Mouse (Mus musculus): ENCODE data around the gene Setdb1. TPM values are rescaled to one million over a fixed set of nuclear protein-coding genes. Genes with fewer than 3 reads are reported as not detected.
A peak's percentile ranks its signal among the peaks of the same experiment; 100 is the strongest.

Gene Setdb1
- total and polyA plus RNA-seq, 3 experiments: 101 to 116 TPM; not detected in 1

GRCm38 (mm10) chr3:95295321-95296102 is 61.5 kb downstream of the Setdb1 start:
- Histone ChIP-seq H3K4me1 (ENCODE audit: control insufficient read depth in 1 of 2, insufficient read depth in 2 of 2, low read length in 2 of 2) (peaks cover 6 to 17% of the 10 kb centered on the region in 2 experiments; a peak in 3 of 4 replicates), H3K9ac (ENCODE audit: control insufficient read depth, low read depth, low read length, poor library complexity, severe bottlenecking) (no peak overlapping the region), H3K27me3 (ENCODE audit: control insufficient read depth in 1 of 2, insufficient read depth in 2 of 2, low read length in 2 of 2) (no peaks in the 10 kb centered on the region)

GRCm38 (mm10) chr3:95294718-95295117 is 62.3 kb downstream of the Setdb1 start:
- TF ChIP-seq MYC (IDR thresholded peaks at IDR 0.05; ENCODE audit: low read depth, low read length): no peak
- TF ChIP-seq CHD2 (IDR thresholded peaks at IDR 0.05; ENCODE audit: low read length): no peak
- no peak for TF ChIP-seq MXI1 (IDR thresholded peaks at IDR 0.05; ENCODE audit: low read depth, low read length)
- no peak for TF ChIP-seq GATA1 (IDR thresholded peaks at IDR 0.05; ENCODE audit: low read depth, low read length)
- TF ChIP-seq MAX (IDR thresholded peaks at IDR 0.05; ENCODE audit: low read length): no peak
- no peak for TF ChIP-seq ZC3H11A (IDR thresholded peaks at IDR 0.05; ENCODE audit: low read depth, low read length)
- no peak for TF ChIP-seq SIN3A (IDR thresholded peaks at IDR 0.05; ENCODE audit: low read length)
- TF ChIP-seq MAFK (IDR thresholded peaks at IDR 0.05; ENCODE audit: borderline replicate concordance, low read depth, low read length): no peak
- no peak for TF ChIP-seq ZNF384 (IDR thresholded peaks at IDR 0.05; ENCODE audit: low read depth, low read length)
- TF ChIP-seq USF2 (IDR thresholded peaks at IDR 0.05; ENCODE audit: borderline replicate concordance in 1 of 2, insufficient read depth in 1 of 2, low read depth in 1 of 2, low read length in 2 of 2): no peak
- TF ChIP-seq MEF2A (IDR thresholded peaks at IDR 0.05; ENCODE audit: extremely low read depth, insufficient replicate concordance, low read depth, low read length, poor library complexity, severe bottlenecking): no peak
- no peak overlapping the region for H3K27ac ChIP-seq (ENCODE audit: control insufficient read depth, low read depth, low read length)
- no peak for DNase-seq (ENCODE audit: low read depth, low spot score)
- peaks cover 11 to 25% of the 10 kb centered on the region in 2 experiments for H3K36me3 ChIP-seq (ENCODE audit: control insufficient read depth in 1 of 2, insufficient read depth in 2 of 2, low read length in 2 of 2)
- peaks cover 4 to 11% of the 10 kb centered on the region in 2 experiments; a peak in 3 of 4 replicates for H3K4me1 ChIP-seq (ENCODE audit: control insufficient read depth in 1 of 2, insufficient read depth in 2 of 2, low read length in 2 of 2)
- no peaks in the 10 kb centered on the region for H3K27me3 ChIP-seq (ENCODE audit: control insufficient read depth in 1 of 2, insufficient read depth in 2 of 2, low read length in 2 of 2)
- H3K9me3 ChIP-seq (replicated peaks; ENCODE audit: insufficient read depth, low read length): no peaks in the 10 kb centered on the region
- no peak overlapping the region for H3K9ac ChIP-seq (ENCODE audit: control insufficient read depth, low read depth, low read length, poor library complexity, severe bottlenecking)
- H3K4me3 ChIP-seq (ENCODE audit: control insufficient read depth in 1 of 2, insufficient read depth in 1 of 2, low read depth in 2 of 2, low read length in 2 of 2): no peak overlapping the region
- no peaks in the 10 kb centered on the region for H3K79me2 ChIP-seq (ENCODE audit: control insufficient read depth, insufficient read depth, low read length, poor library complexity)

More at GRCm38 (mm10) chr3:95295321-95296102, 61.5 kb downstream of the Setdb1 start:
- Histone ChIP-seq H3K36me3 (ENCODE audit: control insufficient read depth in 1 of 2, insufficient read depth in 2 of 2, low read length in 2 of 2) (peaks cover 13 to 25% of the 10 kb centered on the region in 2 experiments), H3K4me3 (ENCODE audit: control insufficient read depth in 1 of 2, insufficient read depth in 1 of 2, low read depth in 2 of 2, low read length in 2 of 2) (no peak overlapping the region), H3K9me3 (replicated peaks; ENCODE audit: insufficient read depth, low read length) (no peaks in the 10 kb centered on the region), H3K27ac (ENCODE audit: control insufficient read depth, low read depth, low read length) (no peak overlapping the region), H3K79me2 (ENCODE audit: control insufficient read depth, insufficient read depth, low read length, poor library complexity) (no peaks in the 10 kb centered on the region)
- DNase-seq (ENCODE audit: low read depth, low spot score): no peak
- TF ChIP-seq UBTF (IDR thresholded peaks at IDR 0.05; ENCODE audit: borderline replicate concordance, insufficient read depth, low read depth, low read length) (no peak), ZMIZ1 (IDR thresholded peaks at IDR 0.05; ENCODE audit: low read depth, low read length) (peak; percentile 50), RCOR1 (IDR thresholded peaks at IDR 0.05; ENCODE audit: low read depth, low read length) (no peak), EP300 (IDR thresholded peaks at IDR 0.05; ENCODE audit: low read depth in 1 of 2, low read length in 2 of 2) (no peak)
